Mouse (Mus musculus): ENCODE data around the gene Nebl. TPM values are rescaled to one million over a fixed set of nuclear protein-coding genes. Genes with fewer than 3 reads are reported as not detected.

The Nebl gene
- total RNA-seq, 2 experiments from 2014 or later: 70.4 to 79.5 TPM

DNA sequence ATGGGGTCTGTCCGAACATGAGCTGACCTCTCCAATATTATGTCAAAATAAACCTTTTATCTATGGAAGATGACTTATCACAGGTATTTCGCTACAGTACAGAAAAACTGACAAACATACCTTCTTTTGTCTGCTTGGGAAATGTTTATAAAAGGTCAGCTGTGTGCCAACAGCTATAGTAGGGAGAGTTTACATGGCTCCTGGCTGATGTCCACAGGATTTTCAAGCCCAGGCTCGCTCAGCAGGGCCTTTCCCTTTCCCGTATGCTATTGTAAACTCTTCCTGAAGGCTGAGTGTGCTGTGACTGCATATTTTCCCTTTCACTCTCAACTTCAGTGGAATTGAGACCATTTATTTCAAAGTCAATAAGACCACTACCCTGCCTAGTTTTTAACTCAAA lies 17.1 kb downstream of the Nebl start:
- intact Hi-C loops (cut with DNase I): no loop called here
- DNase-seq (ENCODE audit: low spot score in 2 of 2): no peak

DNA sequence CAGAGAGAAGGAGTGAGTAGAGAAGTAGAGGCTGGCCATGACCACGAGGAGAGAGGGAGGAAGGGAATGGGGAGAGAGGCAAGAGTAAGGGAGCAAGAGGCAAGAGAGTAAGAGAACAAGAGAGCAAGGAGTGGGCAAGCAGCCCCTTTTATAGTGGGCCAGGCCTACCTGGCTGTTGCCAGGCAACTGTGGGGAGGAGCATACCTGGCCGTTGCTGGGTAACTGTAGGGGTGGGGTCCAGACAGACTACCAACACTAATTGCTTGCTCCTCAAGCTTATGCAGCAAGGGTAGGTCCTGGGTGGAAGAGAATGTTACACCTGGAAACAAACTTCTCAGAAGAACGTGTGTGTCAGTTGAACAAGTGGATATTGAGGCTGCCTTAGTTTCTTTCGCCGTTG lies 20.0 kb downstream of the Nebl start:
- DNase-seq (ENCODE audit: low spot score in 2 of 2): no peak

DNA sequence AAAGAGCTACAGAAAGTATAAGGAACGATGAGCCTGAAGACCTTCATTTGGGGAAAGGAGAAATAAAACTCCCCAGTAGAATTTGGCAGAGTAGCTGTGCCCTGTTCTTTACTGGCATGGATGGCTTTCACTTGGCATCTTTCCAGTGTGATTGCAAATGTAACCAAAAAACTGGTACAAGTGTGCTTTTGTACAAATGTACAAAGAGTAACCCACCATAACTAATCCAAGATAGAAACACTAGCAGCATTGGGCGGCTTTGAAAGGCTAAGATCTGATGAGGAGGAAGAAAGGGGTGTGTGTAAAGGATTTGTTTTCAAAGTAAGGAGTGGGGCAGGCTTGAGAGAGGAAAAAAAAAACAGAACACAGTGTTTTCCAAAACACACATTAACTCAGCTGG lies 21.2 kb downstream of the Nebl start:
- intact Hi-C loops (cut with DNase I): no loop called here
- DNase-seq (ENCODE audit: low spot score in 2 of 2): no peak

More for the DNA sequence above, 20.0 kb downstream of the Nebl start:
- intact Hi-C loops (cut with DNase I): no loop called here

DNA sequence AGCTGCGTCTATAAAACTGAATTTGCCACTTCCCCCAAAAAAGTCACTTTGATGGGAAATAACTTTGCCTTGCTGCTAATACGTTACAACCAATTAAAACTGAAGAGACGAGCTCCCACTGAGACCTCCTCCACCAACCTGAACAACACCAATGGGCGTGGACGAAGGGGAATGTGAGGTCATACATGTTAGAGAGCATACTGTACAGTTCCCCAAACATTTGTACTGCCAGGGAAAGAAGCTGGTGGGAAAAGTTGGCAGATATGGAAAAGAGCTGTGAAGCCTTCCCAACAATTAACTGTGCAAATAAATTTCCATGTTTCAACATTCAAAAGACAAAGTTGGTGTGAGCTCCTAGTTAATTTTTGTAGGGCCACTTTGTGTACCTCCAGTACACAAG lies 25.3 kb downstream of the Nebl start:
- no peak for DNase-seq (ENCODE audit: low spot score in 2 of 2)
- intact Hi-C loops (cut with DNase I): no loop called here

DNA sequence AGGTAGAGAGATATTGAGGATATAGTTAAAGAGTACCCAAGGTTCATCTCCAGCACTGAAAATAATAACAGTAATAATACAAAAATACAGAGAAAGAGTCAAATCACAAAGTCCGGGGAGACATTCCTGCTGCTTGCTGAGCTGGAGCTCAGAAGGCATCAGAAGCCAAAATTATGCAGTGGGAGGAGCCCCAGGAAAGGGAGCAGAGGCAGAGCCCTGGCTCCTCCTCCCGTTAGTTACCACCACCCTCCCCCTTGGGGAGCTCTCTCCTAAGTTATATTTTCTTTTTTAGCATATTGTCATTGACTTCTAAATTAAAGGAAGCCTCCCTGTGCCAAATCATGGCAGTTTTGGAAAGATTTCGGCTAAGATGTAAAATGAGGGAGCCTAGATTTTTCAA lies 25.8 kb downstream of the Nebl start:
- intact Hi-C loops (cut with DNase I): no loop called here
- no peak for DNase-seq (ENCODE audit: low spot score in 2 of 2)

DNA sequence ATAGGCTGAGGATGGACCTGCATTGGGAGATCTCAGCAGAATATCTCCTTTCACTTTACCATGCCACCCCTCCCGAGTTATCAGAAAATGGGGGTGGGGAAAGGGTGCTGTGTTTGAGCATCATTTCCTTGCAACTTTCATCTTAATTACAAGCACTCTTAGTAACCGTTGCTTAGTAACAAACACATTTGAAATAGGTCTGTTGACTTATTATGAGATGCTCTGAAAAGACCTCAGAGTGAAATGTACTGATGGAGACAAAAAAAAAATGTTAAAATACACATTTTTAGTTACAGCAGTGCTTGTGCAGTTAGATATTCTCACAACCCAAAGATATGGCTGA lies 28.1 kb downstream of the Nebl start:
- intact Hi-C loops (cut with DNase I): no loop called here
- no peak for DNase-seq (ENCODE audit: low spot score in 2 of 2)

DNA sequence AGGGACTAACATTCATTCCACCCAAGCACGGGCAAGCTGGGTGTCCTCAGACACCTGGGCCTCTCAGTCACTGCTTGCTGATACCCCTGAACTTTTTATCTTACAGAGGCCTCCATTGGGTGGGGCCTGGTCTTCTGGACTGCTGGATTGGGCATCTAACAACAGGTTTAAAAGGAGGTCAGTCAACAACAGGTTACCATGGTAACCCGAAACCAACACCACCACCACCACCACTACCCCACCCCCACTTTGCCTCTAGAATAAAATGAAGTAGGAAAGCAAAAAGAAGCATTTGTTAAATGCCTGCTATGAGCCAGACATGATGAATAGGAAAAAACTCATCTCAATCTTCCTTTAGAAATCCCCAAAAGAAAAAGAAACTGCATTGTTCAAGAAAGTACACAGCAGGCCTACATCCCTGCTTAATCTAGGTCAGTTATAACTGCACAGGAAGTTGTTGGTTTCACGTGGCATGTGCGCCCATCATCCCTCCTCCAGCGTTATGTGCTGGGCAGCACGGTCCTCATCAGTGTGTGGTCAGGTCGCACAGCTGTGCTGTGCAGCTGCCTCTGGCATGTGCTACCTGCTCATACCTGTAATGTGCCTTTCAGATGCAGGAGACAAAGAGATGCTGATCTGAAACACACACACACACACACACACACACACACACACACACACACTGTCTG lies 28.6 kb downstream of the Nebl start:
- no peak for DNase-seq (ENCODE audit: low spot score in 2 of 2)
- intact Hi-C loops (cut with DNase I): no loop called here

DNA sequence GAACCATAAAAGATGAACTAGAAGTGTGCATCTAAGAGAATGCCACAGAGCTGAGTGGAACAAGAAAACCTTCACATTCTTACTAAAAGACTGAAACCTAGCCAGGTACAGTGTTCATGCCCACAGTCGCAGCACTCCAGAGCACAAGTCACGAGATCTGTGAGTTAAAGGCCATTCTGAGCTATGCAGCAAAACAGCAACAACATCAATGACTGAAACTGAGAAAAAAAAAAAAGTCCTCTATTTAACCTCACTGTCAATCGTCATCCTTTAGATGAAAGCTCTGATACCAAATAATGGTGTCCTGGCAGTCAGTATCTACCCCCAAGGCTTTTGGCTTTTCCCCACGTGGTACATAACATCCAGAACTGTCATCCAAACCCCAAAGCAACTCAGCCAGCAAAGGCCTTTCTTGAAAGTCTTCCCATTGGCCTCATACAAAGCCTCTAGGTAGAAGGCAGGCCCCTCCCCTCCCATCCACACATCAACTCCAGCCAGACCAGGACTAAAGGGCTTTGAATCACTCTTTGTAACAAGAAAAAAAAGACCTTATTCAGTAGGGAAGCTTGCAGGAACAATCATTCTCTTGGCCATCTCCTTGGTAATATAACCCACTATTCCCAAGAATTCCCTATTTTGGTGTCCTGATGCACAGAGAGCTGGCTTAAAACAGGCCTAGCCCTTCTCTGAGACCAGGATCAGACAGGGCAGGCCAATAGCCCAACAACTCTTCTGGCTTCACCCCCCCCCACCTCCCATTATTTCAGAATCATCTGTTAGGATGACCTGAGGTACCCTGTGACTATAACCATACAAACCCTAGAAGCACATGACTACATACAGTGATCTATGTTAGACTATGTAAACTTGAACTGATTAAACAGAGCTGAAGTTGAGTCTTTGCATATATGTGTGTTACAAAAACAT lies 32.8 kb downstream of the Nebl start:
- no peak for DNase-seq (ENCODE audit: low spot score in 2 of 2)
- intact Hi-C loops (cut with DNase I): no loop called here

DNA sequence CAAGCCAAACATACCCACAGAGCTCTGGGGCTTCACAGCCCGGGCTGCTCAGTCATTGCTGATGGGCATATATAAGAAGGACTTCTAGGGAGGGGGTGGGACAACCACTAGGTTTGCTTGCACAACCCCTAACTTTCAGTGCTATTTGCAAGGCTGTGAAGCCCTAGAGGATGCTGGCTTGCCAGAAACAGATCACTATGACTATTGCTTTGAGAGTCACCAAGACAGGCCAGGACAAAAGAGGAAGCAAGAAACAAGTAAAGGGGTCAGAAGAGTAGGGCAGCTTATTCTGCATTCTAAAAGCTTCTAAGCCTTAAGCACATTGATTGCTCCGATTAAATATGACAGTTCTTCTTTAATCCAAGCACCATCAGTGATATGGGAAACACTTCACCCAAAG lies 38.3 kb downstream of the Nebl start:
- intact Hi-C loops (cut with DNase I): no loop called here
- no peak for DNase-seq (ENCODE audit: low spot score in 2 of 2)

DNA sequence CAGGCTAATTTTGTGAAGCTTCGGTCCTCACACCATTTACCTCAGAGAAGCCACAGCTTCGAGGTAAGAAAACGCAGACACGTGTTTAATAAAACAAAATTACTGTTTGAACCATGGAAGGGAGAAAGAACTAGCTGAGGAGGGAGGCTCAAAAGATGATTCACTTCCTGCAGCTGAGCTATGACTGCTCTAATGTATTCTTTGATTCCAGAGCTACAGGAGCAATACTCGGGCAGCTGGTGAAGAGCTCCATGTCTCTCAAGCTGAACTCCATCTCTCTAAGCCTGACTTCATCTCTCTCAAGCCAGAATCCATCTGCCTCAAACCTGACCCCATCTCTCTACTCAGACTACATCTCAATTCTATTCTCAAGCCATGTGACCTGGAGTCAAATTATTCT lies 41.0 kb downstream of the Nebl start:
- no peak for DNase-seq (ENCODE audit: low spot score in 2 of 2)
- intact Hi-C loops (cut with DNase I): no loop called here

DNA sequence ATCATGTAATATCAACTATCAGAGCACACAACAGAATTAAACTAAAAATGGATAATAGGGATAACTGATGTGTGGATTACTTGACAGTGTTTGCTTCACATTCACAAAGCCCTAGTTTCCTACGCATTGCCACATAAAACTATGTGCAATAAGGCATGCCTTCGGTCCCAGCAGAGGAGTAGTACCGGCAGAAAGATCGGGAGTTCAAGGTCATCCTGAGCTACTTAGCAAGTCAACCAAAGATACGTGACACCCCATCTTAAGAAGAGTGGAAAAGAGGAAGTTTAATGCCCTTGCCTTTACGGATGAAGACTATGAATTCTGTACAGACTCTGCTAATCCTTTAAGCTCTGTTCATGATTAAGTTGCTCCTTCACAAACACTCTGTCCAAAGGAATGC lies 44.1 kb downstream of the Nebl start:
- intact Hi-C loops (cut with DNase I): no loop called here
- DNase-seq (ENCODE audit: low spot score in 2 of 2): no peak

DNA sequence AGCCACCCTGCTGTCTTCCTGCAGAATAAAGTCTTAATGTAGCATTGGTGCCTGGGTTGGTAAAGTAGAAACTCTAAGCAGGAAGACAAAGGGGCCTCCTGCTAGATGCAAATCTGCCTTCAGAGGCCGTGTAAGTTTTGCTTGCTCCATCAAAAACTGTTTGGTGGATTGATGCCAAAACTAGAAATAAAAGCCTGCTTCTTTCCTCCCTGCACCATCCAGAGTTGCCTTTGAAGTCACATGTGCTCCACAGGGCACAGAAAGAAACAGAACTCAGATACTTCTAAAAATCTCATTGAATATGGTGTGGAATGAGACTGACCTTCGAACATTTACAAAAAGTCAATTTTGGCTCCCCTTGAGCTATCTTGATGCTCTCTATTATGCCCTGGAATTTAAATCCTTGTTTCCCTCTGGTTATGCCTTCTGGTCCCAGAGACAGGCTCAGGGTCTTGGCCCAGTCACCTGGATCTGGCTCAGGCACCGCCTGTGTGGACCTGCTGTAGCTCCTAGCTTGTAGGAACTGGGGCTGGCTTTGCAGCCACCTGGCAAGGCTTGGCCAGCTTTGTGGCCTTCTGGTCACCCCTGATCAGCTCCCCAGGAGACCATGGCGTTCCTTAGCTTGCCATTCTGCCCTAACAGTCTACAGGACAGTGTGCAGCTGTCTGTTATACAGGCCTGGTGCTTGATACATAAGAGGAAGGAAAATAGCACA lies 47.8 kb downstream of the Nebl start:
- intact Hi-C loops (cut with DNase I): no loop called here
- no peak for DNase-seq (ENCODE audit: low spot score in 2 of 2)

DNA sequence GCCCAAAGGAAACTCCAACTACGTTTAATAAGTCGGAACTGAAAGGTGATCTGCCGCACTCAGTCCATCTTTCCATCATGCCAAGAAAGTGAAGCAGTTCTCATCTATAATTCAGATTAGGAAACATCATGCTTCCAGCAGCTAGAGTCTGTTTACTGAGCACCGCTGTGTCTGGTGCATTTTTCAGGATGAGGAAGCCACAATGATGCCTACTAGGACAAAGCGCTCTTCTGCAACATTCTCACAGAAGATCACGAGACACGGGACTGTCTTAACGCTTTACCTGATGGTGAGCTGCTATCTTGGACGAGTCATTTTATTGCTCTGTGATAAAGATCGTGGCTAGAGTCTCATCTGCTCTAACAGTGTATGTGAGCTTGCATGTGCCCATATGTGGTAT lies 59.1 kb downstream of the Nebl start:
- intact Hi-C loops (cut with DNase I): no loop called here
- DNase-seq (ENCODE audit: low spot score in 2 of 2): no peak

DNA sequence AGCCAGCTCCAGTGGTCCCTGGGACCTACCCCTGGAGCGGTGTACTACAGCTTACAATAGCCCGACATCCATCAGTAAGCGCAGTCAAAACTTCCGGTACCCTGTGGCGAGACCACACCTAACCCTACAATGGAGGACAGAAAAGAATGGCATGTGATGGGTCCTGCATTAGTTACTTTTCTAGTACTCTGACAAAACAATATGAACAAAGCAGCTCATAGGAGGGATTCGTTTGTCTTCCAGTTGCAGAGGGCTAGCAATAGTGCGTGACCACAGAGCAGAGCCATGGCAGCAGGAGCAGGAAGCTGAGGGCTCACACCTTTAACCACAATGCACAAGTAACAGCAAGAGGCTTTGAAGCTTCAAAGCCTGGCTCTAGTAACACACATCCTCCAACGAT lies 59.7 kb downstream of the Nebl start:
- DNase-seq (ENCODE audit: low spot score in 2 of 2): no peak
- intact Hi-C loops (cut with DNase I): no loop called here

DNA sequence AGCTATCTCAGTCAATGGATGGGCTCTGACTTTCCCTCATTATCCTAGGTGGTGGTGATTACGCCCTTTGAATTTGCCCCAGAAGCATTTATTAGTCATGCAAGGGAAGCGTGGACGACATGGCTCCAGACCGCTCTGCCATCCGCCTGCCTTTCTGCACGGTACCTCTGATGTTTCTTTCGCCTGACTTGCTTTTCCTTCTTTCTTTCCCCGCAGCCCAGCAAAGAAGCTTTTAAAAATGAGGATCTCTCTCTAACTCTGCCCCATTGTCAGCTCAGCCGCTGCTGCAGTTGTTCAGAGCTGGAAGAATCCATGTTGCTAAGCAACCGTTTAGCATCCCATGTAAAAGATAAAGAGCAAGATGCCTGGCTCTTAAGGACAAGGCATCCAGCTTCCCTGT lies 61.3 kb downstream of the Nebl start:
- intact Hi-C loops (cut with DNase I): no loop called here
- DNase-seq (ENCODE audit: low spot score in 2 of 2): peak in 1 of 2 experiments; percentile 13

DNA sequence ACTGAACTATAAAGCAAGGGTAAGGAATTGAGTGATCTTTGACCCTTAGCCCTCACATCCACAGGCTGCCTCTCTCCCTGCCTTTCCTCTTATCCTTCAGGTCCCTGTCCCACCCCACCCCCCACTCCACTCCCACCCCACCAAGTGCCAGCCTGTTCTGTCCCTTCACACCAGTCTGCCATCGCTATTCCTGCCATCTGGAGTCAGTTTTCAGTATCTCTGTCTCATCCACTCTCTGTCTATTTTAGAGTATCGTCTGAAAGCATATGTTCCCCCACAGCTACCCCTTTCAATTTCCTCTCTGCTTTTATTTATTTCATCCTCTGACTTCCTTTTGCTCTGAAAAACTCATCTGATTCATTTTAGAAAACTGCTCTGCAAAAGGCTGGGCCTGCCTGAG lies 62.3 kb downstream of the Nebl start:
- intact Hi-C loops (cut with DNase I): no loop called here
- no peak for DNase-seq (ENCODE audit: low spot score in 2 of 2)

DNA sequence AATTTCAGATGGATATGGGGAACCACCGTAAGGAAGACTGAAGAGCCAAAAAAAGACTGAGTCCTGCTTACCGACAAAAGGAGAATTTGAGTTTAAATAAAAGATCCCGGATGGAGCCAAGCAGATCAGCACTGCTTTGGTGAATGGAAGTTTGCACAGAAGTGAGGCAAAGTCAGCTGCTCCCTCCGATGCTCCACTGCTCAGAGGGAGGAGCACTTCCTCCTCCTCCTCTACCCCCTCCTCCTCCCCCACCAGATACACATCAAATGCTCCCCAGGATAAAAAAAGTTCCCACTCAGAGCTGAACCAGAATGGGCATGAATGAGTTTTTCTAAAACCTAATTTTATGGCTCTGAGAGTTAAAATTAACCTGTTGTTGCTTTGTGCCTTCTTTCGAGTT lies 73.1 kb downstream of the Nebl start:
- intact Hi-C loops (cut with DNase I): no loop called here
- no peak for DNase-seq (ENCODE audit: low spot score in 2 of 2)

DNA sequence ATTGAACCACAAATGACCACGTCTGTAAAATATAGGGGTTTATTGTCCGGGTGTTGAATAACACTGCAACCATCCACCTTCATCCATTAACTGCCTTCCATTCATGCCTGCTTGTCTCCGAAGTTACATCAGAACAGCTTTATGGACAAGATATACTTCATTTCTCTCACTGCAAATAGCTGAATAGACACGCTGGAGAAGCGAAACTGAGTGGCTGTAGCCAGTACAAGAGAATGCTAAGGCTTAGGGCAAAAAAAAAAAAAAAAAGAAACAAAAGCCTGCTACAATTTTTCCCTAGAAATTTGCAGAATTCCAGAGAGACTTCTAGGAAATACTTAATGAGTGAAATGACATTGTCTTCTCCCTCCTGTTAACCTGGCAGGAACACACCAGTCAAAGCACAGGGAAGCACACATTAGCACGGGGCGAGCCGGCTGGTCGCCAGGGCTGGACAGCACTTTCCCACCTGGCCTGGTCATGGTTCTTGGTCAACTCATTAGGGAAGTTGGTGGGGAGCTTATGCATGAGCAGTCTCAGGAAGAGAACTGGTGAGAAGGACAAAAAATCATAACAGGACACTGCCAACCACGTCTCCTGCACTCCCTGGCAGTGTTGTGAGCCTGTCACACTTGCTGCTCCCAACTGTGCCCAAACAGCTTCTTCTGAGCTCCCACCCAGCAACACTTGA lies 81.0 kb downstream of the Nebl start:
- intact Hi-C loops (cut with DNase I): no loop called here
- no peak for DNase-seq (ENCODE audit: low spot score in 2 of 2)

DNA sequence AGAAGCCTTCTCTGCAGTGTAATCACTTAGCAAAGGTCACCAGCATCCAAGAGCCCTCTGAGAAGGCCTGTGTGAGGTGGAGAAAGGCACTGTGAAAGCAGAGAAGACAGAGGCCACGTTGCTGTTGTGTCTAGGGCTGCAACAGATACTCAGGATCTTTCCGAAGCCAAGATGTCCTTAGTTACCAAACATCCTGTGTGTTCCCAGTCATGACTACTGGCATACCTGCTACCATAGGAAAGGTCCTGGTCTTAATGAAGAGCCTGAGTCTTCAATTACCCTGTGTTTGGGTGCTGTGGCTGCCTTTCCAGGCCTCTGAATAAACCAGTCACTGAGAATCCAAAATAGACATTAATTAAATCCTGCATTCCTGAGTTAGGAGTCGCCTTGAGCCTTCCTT lies 81.5 kb downstream of the Nebl start:
- intact Hi-C loops (cut with DNase I): loop anchor here (10.0 kb wide), 1 partner anchor 225 kb away; no protein-coding TSS in a partner anchor

More for the DNA sequence above, 81.5 kb downstream of the Nebl start:
- DNase-seq (ENCODE audit: low spot score in 2 of 2): no peak

Measured in left cerebral cortex, postnatal 36 days (tissue).